Mouse (Mus musculus) lung, embryonic 16.5 days (tissue): ENCODE results near the gene Pde6d. TPM values are rescaled to one million over a fixed set of nuclear protein-coding genes. Genes with fewer than 3 reads are reported as not detected.
A peak's percentile ranks its signal among the peaks of the same experiment; 100 is the strongest.

ENCODE experiments used
- ATAC-seq: fragments of 200-750 bp; cut with Nextera tagmentation; 2 replicates; pipeline ENCODE4 v1.8.0; 2017; ENCODE audit warnings: low read depth, mild to moderate bottlenecking, moderate library complexity
- H3K27ac ChIP-seq: fragments of 300-500 bp; sonication (generic); 2 replicates; pipeline ENCODE4 v1.5.1; 2014; ENCODE audit warnings: mild to moderate bottlenecking, control low read depth, low read length
- H3K27me3 ChIP-seq: fragments of 300-500 bp; sonication (generic); 2 replicates; pipeline ENCODE4 v1.6.1; 2014; ENCODE audit warnings: low read depth, low read length, mixed read lengths; ENCODE audit not compliant: control insufficient read depth, insufficient read depth
- H3K36me3 ChIP-seq: fragments of 300-500 bp; sonication (generic); 2 replicates; pipeline ENCODE4 v1.6.1; 2014; ENCODE audit warnings: low read length; ENCODE audit not compliant: control insufficient read depth, insufficient read depth
- H3K4me1 ChIP-seq: fragments of 300-500 bp; sonication (generic); replicated peaks from 2 replicates; pipeline ENCODE4 v1.6.1; 2014; ENCODE audit warnings: low read length, mixed read lengths; ENCODE audit not compliant: control insufficient read depth, insufficient read depth
- H3K4me2 ChIP-seq: fragments of 300-500 bp; sonication (generic); 2 replicates; pipeline ENCODE4 v1.6.1; 2014; ENCODE audit warnings: low read depth, low read length, control low read depth
- H3K4me3 ChIP-seq: fragments of 300-500 bp; sonication (generic); 2 replicates; pipeline ENCODE4 v1.5.1; 2014; ENCODE audit warnings: mild to moderate bottlenecking, low read length, control low read depth
- H3K9ac ChIP-seq: fragments of 300-500 bp; sonication (generic); 2 replicates; pipeline ENCODE4 v1.6.1; 2014; ENCODE audit warnings: low read length, control low read depth
- H3K9me3 ChIP-seq: fragments of 300-500 bp; sonication (generic); 2 replicates; pipeline ENCODE4 v1.6.1; 2016; ENCODE audit warnings: low read length; ENCODE audit not compliant: control insufficient read depth
- WGBS: fragments of 180-500 bp; shearing (Covaris S2); extraction: QIAGEN DNeasy Blood & Tissue Kit; methylation state at CpG from one replicate; pipeline ENCODE4 v1.1.7; 2014; 5-methylcytosine and 5-hydroxymethylcytosine counted together
- polyA plus RNA-seq: library from polyadenylated mRNA; unstranded; fragments of >200 nt; fragmentation: Nextera tagmentation; extraction: Ambion mirVana; gene quantifications from 2 replicates; pipeline ENCODE4 v1.2.1, GENCODE M21; 2015

Pde6d gene
- polyA plus RNA-seq, 1 experiment from 2014 or later = 50.2 TPM

DNA sequence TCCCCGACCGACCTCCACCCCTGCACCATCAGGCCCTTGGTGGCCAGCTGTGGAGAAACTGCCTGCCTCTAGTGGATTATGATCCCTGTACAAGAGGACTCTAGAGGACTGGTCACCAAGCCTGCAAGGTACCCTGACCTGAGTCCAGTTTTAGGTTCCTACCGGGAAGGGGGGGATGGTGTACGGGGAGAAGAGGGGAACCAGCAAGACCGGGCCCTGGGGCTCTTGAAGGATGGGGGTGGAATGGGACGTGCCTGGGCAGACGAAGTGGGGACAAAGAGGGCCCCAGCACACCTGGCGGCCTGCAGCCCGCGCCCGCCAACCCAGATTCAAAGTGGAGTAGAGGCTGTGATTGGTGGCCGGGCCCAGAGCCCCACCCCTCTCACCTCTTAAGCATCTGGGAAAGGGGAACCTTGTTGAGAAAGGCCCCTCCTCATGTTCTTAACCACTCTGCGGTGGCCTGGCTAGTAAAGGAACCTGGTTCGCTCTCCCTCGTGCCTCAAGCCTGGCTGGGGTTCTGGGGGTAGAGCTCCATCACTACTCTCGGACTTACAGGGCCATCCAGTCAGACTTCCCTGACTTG lies 79.2 kb downstream of the Pde6d start:
- peak overlapping the region; percentile 64 for H3K9ac ChIP-seq
- H3K4me3 ChIP-seq = peak overlapping the region; percentile 36
- peak overlapping the region; percentile 81 for H3K4me2 ChIP-seq
- no peaks in the 10 kb centered on the region for H3K27me3 ChIP-seq
- no peaks in the 10 kb centered on the region for H3K36me3 ChIP-seq
- peak; percentile 43 for ATAC-seq
- no peaks in the 10 kb centered on the region for H3K9me3 ChIP-seq
- peak overlapping the region; percentile 95 for H3K27ac ChIP-seq
- peaks cover 62% of the 10 kb centered on the region for H3K4me1 ChIP-seq
- 18% methylated on average over 16 of the region's 16 CpGs for WGBS

DNA sequence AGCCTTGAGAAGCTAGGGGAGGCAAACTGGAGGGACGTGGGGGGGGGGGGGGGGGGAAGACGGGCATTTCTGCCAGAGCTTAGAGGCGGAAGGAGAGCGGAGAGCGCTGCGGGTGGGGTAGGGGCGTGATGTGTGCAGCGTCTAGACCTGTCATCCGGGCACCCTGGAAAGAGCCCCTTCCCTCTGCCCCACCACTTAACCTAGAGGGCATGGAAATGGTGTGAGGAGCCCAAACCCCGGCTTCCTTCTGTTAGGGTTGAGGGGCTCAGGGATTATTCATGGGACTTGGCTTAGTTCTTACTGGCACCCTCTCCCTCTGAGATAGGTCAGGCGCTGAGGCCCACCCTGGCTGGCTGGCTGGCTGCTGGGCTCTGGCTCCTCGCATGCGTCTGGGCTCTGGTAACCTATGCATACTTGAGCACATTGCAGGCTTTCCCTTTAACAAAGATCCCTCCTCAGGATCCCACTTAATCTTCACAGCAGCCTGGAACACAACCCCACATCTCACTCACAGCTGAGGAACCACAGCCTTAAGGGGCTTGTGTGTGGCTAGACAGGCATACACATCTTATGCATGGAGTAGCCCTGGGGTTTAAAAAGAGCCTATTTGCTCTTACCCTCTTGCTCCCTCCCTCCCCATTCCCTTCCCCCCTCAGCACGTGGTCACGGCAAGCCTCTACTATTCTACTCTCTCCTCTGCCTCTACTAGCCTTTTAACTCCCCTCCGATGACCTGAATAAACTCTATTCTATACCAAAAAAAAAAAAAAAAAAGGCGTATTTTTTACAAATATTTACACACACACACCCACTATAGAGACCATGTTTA lies 80.0 kb downstream of the Pde6d start:
- ATAC-seq = no peak
- peak overlapping the region; percentile 32 for H3K4me2 ChIP-seq

DNA sequence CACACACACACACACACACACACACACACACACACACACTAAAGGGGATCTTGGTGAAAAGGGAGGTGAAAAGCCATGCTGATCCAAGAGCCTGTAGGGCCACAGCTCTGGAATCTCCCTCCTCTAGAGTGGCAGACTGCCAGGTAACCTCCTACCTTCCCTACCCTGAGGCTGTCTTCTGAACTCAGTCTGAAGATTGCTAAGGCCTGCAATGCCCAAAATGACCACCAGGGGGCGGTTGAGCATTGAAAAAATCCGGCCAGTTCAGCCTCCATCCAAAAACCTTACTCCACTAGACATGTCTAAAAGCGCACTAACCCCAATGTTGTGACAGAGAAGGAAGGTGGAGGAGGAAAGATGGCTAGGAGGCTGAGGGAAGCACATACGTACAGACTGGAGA lies 80.9 kb downstream of the Pde6d start:
- H3K27ac ChIP-seq = peak overlapping the region; percentile 95

More for the DNA sequence above, 80.0 kb downstream of the Pde6d start:
- peak overlapping the region; percentile 95 for H3K27ac ChIP-seq
- no peak overlapping the region for H3K4me3 ChIP-seq
- H3K27me3 ChIP-seq = no peaks in the 10 kb centered on the region
- 24% methylated on average over 15 of the region's 17 CpGs for WGBS
- peaks cover 69% of the 10 kb centered on the region for H3K4me1 ChIP-seq
- H3K9ac ChIP-seq = peak overlapping the region; percentile 64
- H3K9me3 ChIP-seq = no peaks in the 10 kb centered on the region
- no peaks in the 10 kb centered on the region for H3K36me3 ChIP-seq

DNA sequence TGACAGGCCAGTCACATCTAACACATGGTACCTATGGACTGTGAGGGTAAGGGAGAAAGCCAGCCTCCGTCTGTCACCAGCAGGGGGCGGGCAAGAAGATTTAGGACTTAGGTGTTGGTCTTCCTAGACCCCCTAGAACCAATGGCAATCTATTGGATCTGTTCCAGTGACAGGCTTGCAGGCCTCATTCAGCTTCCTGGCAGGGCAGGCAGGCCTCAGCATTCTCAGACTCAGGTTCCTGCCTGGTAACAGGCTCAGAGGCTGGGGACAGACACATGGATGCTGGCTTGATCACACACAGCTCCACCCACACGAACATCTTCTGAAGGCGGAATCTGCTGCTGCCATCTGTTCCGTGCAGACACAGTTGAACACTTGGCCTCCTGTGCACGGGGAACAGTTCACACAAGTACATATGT lies 81.3 kb downstream of the Pde6d start:
- H3K4me2 ChIP-seq = no peak overlapping the region
- WGBS = 28% methylated on average over 6 of the region's 6 CpGs
- H3K4me3 ChIP-seq = no peak overlapping the region
- ATAC-seq = no peak
- no peaks in the 10 kb centered on the region for H3K9me3 ChIP-seq
- H3K36me3 ChIP-seq = no peaks in the 10 kb centered on the region
- H3K27me3 ChIP-seq = no peaks in the 10 kb centered on the region
- no peak overlapping the region for H3K9ac ChIP-seq
- peaks cover 67% of the 10 kb centered on the region for H3K4me1 ChIP-seq
- peak overlapping the region; percentile 75 for H3K27ac ChIP-seq

More for the DNA sequence above, 80.9 kb downstream of the Pde6d start:
- Histone ChIP-seq H3K4me1 (peaks cover 71% of the 10 kb centered on the region), H3K9ac (peak overlapping the region; percentile 36; the same call in 1 of the 2 replicates), H3K4me2 (peak overlapping the region; percentile 32), H3K36me3 (no peaks in the 10 kb centered on the region), H3K27me3 (no peaks in the 10 kb centered on the region), H3K4me3 (no peak overlapping the region), H3K9me3 (no peaks in the 10 kb centered on the region)
- peak; percentile 0; the same call in 1 of the 2 replicates for ATAC-seq
- 0% methylated on average over 4 of the region's 4 CpGs for WGBS

DNA sequence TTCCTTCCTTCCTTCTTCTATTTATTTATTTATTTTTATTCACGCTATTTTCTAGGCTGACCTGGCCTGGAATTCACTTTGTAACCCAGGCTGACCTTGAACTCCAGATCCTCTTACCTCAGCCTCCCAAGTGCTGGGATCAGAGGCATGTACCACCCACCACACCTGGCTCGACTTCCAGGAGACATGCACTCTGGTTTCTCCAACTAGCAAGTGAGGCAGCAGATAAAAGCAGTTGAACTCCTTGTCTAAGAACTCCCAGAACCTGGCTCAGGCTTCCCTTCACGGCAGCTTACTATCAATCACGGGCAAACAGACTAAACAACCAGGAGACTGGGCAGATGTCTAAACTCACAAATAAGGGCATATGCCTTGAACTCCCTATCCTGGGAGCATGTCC lies 81.7 kb downstream of the Pde6d start:
- Histone ChIP-seq H3K4me1 (peaks cover 64% of the 10 kb centered on the region), H3K36me3 (no peaks in the 10 kb centered on the region), H3K9me3 (no peaks in the 10 kb centered on the region), H3K27me3 (no peaks in the 10 kb centered on the region), H3K27ac (peak overlapping the region; percentile 75), H3K4me3 (no peak overlapping the region), H3K4me2 (no peak overlapping the region), H3K9ac (no peak overlapping the region)
- WGBS = 50% methylated on average over 4 of the region's 4 CpGs
- ATAC-seq = no peak

DNA sequence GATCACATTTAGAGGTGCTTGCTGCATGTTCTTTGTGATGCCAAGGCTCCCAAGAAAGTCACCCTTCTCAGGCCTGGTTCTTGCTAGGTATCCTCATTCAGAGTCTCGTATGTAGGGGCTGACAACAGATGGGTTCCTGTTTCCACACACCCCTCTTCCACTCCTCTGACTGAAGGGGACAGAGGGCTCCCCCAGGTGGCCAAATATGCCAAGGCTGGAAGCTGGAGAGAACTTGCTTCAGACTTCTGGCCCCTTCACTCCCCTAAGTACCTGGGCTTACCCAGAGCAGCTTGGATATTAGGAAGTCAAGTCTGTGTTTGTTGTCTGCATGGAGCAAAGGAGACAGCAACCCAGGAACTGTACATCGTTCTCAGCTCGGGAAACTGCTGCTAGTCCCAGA lies 82.5 kb downstream of the Pde6d start:
- 27% methylated on average over 3 of the region's 3 CpGs for WGBS
- Histone ChIP-seq H3K4me3 (no peak overlapping the region), H3K4me2 (no peak overlapping the region), H3K27me3 (no peaks in the 10 kb centered on the region), H3K4me1 (peaks cover 57% of the 10 kb centered on the region), H3K36me3 (no peaks in the 10 kb centered on the region), H3K9ac (peak overlapping the region; percentile 45; the same call in 1 of the 2 replicates), H3K9me3 (no peaks in the 10 kb centered on the region), H3K27ac (peak overlapping the region; percentile 36)
- no peak for ATAC-seq

DNA sequence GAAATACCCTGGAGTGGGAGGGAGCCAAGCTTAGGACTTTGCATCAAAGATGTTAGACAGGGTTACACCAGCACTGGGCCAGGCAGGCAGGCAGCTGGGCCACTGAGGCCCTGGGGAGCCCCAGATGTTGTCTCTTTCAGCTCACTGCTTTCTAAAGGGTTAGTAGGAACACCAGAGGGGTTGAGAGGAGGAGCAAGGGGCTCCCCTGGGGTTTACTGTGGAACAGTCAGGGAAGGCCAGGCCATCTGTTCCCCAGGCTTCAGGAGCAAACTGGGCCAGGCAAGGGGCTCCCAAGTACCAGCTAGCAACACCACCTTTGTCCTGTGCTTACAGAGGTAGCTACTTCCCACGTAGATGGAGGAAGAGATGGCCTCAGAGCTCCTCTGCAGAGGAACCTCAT lies 83.8 kb downstream of the Pde6d start:
- peak overlapping the region; percentile 83 for H3K27ac ChIP-seq
- H3K4me3 ChIP-seq = no peak overlapping the region
- ATAC-seq = no peak
- peaks cover 51% of the 10 kb centered on the region for H3K4me1 ChIP-seq
- H3K9me3 ChIP-seq = no peaks in the 10 kb centered on the region
- 71% methylated on average over 1 of the region's 1 CpGs for WGBS
- H3K27me3 ChIP-seq = no peaks in the 10 kb centered on the region
- H3K36me3 ChIP-seq = no peaks in the 10 kb centered on the region
- H3K9ac ChIP-seq = peak overlapping the region; percentile 21; the same call in 1 of the 2 replicates
- no peak overlapping the region for H3K4me2 ChIP-seq

DNA sequence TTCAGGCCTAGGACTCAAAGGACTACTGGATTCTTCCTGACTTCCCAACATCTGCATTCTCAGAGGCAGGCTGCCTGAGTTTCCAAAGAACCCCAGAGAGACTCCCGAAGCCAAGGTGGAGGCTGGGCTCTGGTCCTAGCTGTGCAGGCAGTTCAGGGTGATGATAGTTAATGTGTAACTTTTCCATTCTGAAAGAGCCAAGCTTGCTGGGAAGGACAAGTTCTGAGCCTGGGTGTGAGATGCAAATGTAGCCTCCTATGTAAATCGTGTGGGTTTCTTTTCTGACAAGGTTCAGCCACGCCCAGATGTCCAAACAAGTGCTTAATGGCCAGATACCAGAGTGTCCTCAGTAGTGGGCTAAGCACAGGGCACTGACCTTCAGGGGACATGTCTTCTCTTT lies 84.4 kb downstream of the Pde6d start:
- peak overlapping the region; percentile 83 for H3K27ac ChIP-seq
- H3K9me3 ChIP-seq = no peaks in the 10 kb centered on the region
- H3K27me3 ChIP-seq = no peaks in the 10 kb centered on the region
- ATAC-seq = 0 out of 2 replicates have a peak, but pooled peaks have one; percentile 14
- H3K4me1 ChIP-seq = peaks cover 45% of the 10 kb centered on the region
- H3K4me3 ChIP-seq = no peak overlapping the region
- no peaks in the 10 kb centered on the region for H3K36me3 ChIP-seq
- 40% methylated on average over 3 of the region's 3 CpGs for WGBS
- H3K9ac ChIP-seq = peak overlapping the region; percentile 21
- no peak overlapping the region for H3K4me2 ChIP-seq

DNA sequence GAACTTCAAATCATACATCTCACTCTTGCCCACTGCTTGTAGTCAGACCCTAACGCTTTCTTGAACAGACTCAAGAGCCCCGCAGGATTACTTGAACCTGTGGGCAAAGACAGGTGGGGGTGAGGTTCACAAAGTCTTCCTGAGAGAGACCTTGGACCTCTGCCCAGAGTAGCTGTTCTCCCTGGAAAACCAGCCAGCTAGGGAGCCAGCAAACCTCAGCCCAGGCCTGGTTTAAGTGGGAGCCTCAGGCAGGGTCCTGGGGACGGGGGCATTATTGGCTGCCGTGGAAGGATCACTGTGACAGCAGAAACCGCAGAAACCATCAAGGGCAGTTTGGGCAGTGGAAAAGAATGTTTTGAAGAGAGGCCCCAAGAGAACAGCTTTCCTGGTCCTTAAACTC lies 85.1 kb downstream of the Pde6d start:
- H3K4me2 ChIP-seq = no peak overlapping the region
- peaks cover 46% of the 10 kb centered on the region for H3K4me1 ChIP-seq
- peak overlapping the region; percentile 21 for H3K9ac ChIP-seq
- H3K27ac ChIP-seq = peak overlapping the region; percentile 83
- 55% methylated on average over 5 of the region's 5 CpGs for WGBS
- ATAC-seq = no peak
- H3K9me3 ChIP-seq = no peaks in the 10 kb centered on the region
- H3K36me3 ChIP-seq = no peaks in the 10 kb centered on the region
- no peak overlapping the region for H3K4me3 ChIP-seq
- no peaks in the 10 kb centered on the region for H3K27me3 ChIP-seq
